ENCODE assay signal across 8 mouse cellular contexts in genomic region chr4:126256131-126256791, GRCm38 (mm10). TPM values are rescaled to one million over a fixed set of nuclear protein-coding genes. Genes with fewer than 3 reads are reported as not detected.
DNase-seq lines count a peak whose midpoint lies in the region; ATAC-seq lines count a peak whose summit lies in the region.

Map7d1 (minus strand) TSS chr4:126256343.

- H3K9me3 ChIP-seq in intestine, embryonic 15.5 days = no peaks in the 10 kb centered on the region

- peak within 1 kb of the TSS; percentile 95 for H3K9ac ChIP-seq in intestine, embryonic 15.5 days

- WGBS in intestine, embryonic 15.5 days = under 1% methylated on average over 58 of the region's 59 CpGs

- H3K4me2 ChIP-seq in intestine, embryonic 15.5 days (replicated peaks) = peak within 1 kb of the TSS; percentile 81

- H3K4me3 ChIP-seq in intestine, embryonic 15.5 days (replicated peaks) = peak within 1 kb of the TSS; percentile 97

- no peaks in the 10 kb centered on the region for H3K36me3 ChIP-seq in intestine, embryonic 15.5 days

- H3K4me1 ChIP-seq in intestine, embryonic 15.5 days (replicated peaks) = peaks cover 63% of the 10 kb centered on the region

- peak; percentile 90 for ATAC-seq in intestine, embryonic 15.5 days

- DNase-seq in adrenal gland, adult 18-20 months (ENCODE audit: low spot score in 2 of 2) = peak; percentile 93 to 96
- peak; percentile 91 for DNase-seq in embryo, embryonic 11 days
- peak; percentile 87 to 92 for DNase-seq in gastrocnemius, postnatal 36 days
- DNase-seq in left cerebral cortex, postnatal 25 days (ENCODE audit: low spot score in 2 of 2) = peak; percentile 87 to 90
- peak; percentile 92 for DNase-seq in mesoderm, embryonic 11.5 days (ENCODE audit: low read depth, low spot score)
- DNase-seq in right cerebral cortex, postnatal 25 days = peak; percentile 88
- peak; percentile 88 for DNase-seq in urinary bladder, postnatal 36 days (ENCODE audit: low spot score in 2 of 2)

- no peaks in the 10 kb centered on the region for H3K27me3 ChIP-seq in intestine, embryonic 15.5 days (replicated peaks)

- intact Hi-C loops in gastrocnemius, postnatal 36 days (cut with DNase I) = loop anchor here (2.0 kb wide), 1 partner anchor 17 kb away; no protein-coding TSS in a partner anchor
- intact Hi-C loops in left cerebral cortex, postnatal 25 days (cut with DNase I) = loop anchor here (5.0 kb wide), 1 partner anchor 154 kb away; the partner anchor contains the start of gene Stk40

- H3K27ac ChIP-seq in intestine, embryonic 15.5 days = peak within 1 kb of the TSS; percentile 92

RNA-seq across cellular contexts. Expression of gene Map7d1, which starts in this region (rescaled TPM):
- total RNA-seq in adrenal gland, adult 18-20 months (2021) = 10 to 100 TPM; 56.3 to 63.1 TPM
- total RNA-seq in gastrocnemius, postnatal 36 days (2021) = 100 to 1,000 TPM; 165 to 207 TPM
- 26.7 and 27.6 TPM in 2 replicates for polyA plus RNA-seq in intestine, embryonic 15.5 days (2015; fragmentation: Nextera tagmentation; extraction: Ambion mirVana)
- 100 to 1,000 TPM; 253 to 255 TPM for total RNA-seq in left cerebral cortex, postnatal 25 days (2021)

Comparison
In these comparisons a context has a peak if more than half of its experiments do, and no peak if none do; other contexts are left out.
1. Peak in every context shown above with its lines: DNase-seq, ATAC-seq, H3K4me3 ChIP-seq and H3K27ac ChIP-seq.